Mouse (Mus musculus) stomach, embryonic 14.5 days (tissue): ENCODE data around the gene Nup88. TPM values are rescaled to one million over a fixed set of nuclear protein-coding genes. Genes with fewer than 3 reads are reported as not detected.

Experiments
- ATAC-seq: fragments of 200-750 bp; cut with Nextera tagmentation; 2 replicates; pipeline ENCODE4 v1.8.0; 2017; ENCODE audit warnings: low read depth, moderate TSS enrichment; ENCODE audit not compliant: insufficient number of reproducible peaks, insufficient read depth, low FRiP score
- H3K27ac ChIP-seq: fragments of 300-500 bp; sonication (generic); 2 replicates; pipeline ENCODE4 v1.5.1; 2014; ENCODE audit warnings: mild to moderate bottlenecking, low read length, moderate library complexity, mixed read lengths
- H3K27me3 ChIP-seq: fragments of 300-500 bp; sonication (generic); 2 replicates; pipeline ENCODE4 v1.6.1; 2014; ENCODE audit warnings: low read length, control low read depth, mixed read lengths; ENCODE audit not compliant: control insufficient read depth, insufficient read depth
- H3K36me3 ChIP-seq: fragments of 300-500 bp; sonication (generic); 2 replicates; pipeline ENCODE4 v1.6.1; 2014; ENCODE audit warnings: mild to moderate bottlenecking, control low read depth, low read length, moderate library complexity, mixed read lengths; ENCODE audit not compliant: control insufficient read depth, insufficient read depth
- H3K4me1 ChIP-seq: fragments of 300-500 bp; sonication (generic); 2 replicates; pipeline ENCODE4 v1.6.1; 2014; ENCODE audit warnings: low read length, control low read depth, mixed read lengths; ENCODE audit not compliant: control insufficient read depth, insufficient read depth
- H3K4me2 ChIP-seq: fragments of 300-500 bp; sonication (generic); replicated peaks from 2 replicates; pipeline ENCODE4 v1.6.1; 2014; ENCODE audit warnings: low read depth, low read length, control low read depth
- H3K4me3 ChIP-seq: fragments of 300-500 bp; sonication (generic); 2 replicates; pipeline ENCODE4 v1.5.1; 2014; ENCODE audit warnings: low read depth, low read length, control low read depth
- H3K9ac ChIP-seq: fragments of 300-500 bp; sonication (generic); replicated peaks from 2 replicates; pipeline ENCODE4 v1.6.1; 2014; ENCODE audit warnings: low read depth, mild to moderate bottlenecking, control low read depth, low read length, moderate library complexity, mixed read lengths
- H3K9me3 ChIP-seq: fragments of 300-500 bp; sonication (generic); 2 replicates; pipeline ENCODE4 v1.6.1; 2016; ENCODE audit warnings: low read depth, low read length, control low read depth; ENCODE audit not compliant: control insufficient read depth
- WGBS: fragments of 180-500 bp; shearing (Covaris S2); extraction: QIAGEN DNeasy Blood & Tissue Kit; methylation state at CpG from one replicate; pipeline ENCODE4 v1.1.7; 2014; 5-methylcytosine and 5-hydroxymethylcytosine counted together
- polyA plus RNA-seq: library from polyadenylated mRNA; unstranded; fragments of >200 nt; fragmentation: Nextera tagmentation; extraction: Ambion mirVana; gene quantifications from 2 replicates; pipeline ENCODE4 v1.2.1, GENCODE M21; 2014

Nup88 gene
- polyA plus RNA-seq, 1 experiment from 2014 or later: 123 TPM

DNA sequence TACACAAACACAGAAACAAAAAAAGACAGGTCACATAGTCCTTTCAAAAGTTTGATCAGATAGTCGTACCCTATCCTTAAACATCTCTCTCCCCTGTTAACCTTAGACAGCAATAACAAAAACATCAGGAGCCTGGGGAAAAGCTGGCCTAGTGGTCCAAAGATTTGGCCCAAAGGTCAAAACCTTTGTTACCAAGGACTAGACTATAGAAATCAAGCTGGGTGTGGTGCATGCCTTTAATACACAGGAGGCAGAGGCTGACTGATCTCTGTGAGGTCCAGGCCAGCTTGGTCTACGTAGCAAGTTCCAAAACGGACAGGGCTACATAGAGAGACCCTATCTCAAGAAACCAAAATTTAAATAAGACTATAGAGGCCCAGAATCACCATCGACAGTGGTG, 15.1 kb downstream of the Nup88 start:
- WGBS: 91% methylated on average over 4 of the region's 4 CpGs
- H3K36me3 ChIP-seq: peaks cover 87% of the 10 kb centered on the region
- ATAC-seq: no peak

DNA sequence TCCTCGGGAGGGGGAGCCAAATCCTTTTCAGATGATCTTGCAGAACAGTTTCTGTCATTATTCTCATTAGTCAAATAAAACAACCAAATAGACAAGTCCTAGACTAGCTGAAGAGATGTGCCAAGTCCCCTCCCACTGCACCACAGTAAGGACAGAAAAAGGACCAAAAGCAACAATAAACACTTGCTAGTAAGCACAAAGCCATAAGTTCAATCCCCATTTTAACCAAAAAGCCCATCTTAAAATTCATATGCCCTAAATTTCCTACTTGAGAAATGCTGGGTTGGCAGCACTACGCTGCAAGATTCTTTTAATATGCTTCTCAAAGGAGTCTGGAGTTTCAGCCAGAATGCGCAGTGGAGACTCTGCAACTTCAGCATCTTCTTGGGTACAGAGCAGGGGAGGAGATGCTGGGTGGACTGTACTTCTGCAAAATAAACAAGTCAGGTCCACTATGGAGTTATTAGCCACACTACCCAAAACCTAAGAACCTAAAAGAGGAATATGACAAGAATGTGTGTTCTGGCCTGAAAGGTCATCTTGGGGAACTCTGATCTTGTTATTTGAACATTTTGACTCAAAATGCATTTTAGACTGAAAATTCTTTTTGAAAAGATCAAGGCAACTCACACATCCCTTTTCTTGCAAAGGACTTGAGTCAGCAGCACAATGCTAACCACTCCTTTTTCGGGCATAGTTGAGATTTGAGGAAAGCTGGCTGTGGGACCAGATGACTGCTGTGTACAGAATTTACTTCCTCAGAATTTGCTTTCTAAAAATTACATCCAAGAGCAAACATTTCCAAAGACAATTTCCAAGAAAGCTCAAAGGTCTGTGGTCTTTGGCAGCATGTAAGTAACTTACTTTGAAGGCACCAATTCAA, 24.6 kb downstream of the Nup88 start:
- no peak for ATAC-seq
- Histone ChIP-seq H3K9ac (no peak overlapping the region), H3K4me1 (no peaks in the 10 kb centered on the region), H3K9me3 (no peaks in the 10 kb centered on the region), H3K27me3 (no peaks in the 10 kb centered on the region), H3K4me2 (no peak overlapping the region), H3K27ac (no peak overlapping the region), H3K4me3 (no peak overlapping the region), H3K36me3 (peaks cover 84% of the 10 kb centered on the region)
- WGBS: 90% methylated on average over 4 of the region's 4 CpGs

More for the DNA sequence above, 15.1 kb downstream of the Nup88 start:
- Histone ChIP-seq H3K27ac (no peak overlapping the region), H3K4me1 (no peaks in the 10 kb centered on the region), H3K4me2 (no peak overlapping the region), H3K27me3 (no peaks in the 10 kb centered on the region), H3K9ac (no peak overlapping the region), H3K9me3 (no peaks in the 10 kb centered on the region), H3K4me3 (no peak overlapping the region)

DNA sequence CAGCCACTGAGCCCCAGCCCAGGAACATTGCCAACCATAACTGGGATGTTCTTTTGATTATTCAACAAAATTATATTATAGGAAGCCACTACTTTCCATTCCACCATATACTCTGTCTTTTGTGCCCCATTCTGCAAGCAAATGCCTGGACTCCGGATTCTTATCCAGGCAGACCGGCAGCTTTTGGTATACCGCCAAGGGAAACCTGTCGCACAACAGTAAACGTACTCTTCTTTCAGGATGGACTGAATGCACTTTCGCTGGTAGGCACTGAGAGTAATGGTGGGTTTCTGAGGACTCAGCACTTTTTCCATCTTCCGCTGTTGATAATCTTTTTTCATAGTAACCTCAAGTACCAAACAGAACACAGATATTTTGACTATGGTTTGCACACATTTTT, 26.1 kb downstream of the Nup88 start:
- H3K36me3 ChIP-seq: peaks cover 79% of the 10 kb centered on the region
- no peak overlapping the region for H3K4me3 ChIP-seq
- H3K9ac ChIP-seq: no peak overlapping the region
- no peak overlapping the region for H3K27ac ChIP-seq
- no peaks in the 10 kb centered on the region for H3K9me3 ChIP-seq
- H3K4me2 ChIP-seq: no peak overlapping the region
- WGBS: 91% methylated on average over 7 of the region's 7 CpGs
- no peak for ATAC-seq
- no peaks in the 10 kb centered on the region for H3K4me1 ChIP-seq
- no peaks in the 10 kb centered on the region for H3K27me3 ChIP-seq

- no peak for ATAC-seq
- Histone ChIP-seq H3K4me3 (no peak overlapping the region), H3K36me3 (peaks cover 75% of the 10 kb centered on the region), H3K27ac (no peak overlapping the region), H3K27me3 (no peaks in the 10 kb centered on the region), H3K9ac (no peak overlapping the region), H3K4me2 (no peak overlapping the region), H3K4me1 (no peaks in the 10 kb centered on the region), H3K9me3 (no peaks in the 10 kb centered on the region)
- WGBS: 85% methylated on average over 1 of the region's 1 CpGs
Measured at GRCm38 (mm10) chr11:70942596-70942995, 27.2 kb downstream of the Nup88 start.

GRCm38 (mm10) chr11:70935316-70935715, 34.5 kb downstream of the Nup88 start:
- Histone ChIP-seq H3K27me3 (no peaks in the 10 kb centered on the region), H3K27ac (no peak overlapping the region), H3K9me3 (no peaks in the 10 kb centered on the region), H3K4me1 (no peaks in the 10 kb centered on the region), H3K4me3 (no peak overlapping the region), H3K9ac (no peak overlapping the region), H3K36me3 (peaks cover 46% of the 10 kb centered on the region), H3K4me2 (no peak overlapping the region)
- ATAC-seq: no peak
- 90% methylated on average over 7 of the region's 7 CpGs for WGBS

GRCm38 (mm10) chr11:70931461-70931860, 38.3 kb downstream of the Nup88 start:
- no peak for ATAC-seq
- H3K36me3 ChIP-seq: peaks cover 34% of the 10 kb centered on the region
- H3K27ac ChIP-seq: no peak overlapping the region

GRCm38 (mm10) chr11:70919524-70919923, 50.2 kb downstream of the Nup88 start:
- no peak overlapping the region for H3K9ac ChIP-seq
- no peak overlapping the region for H3K4me3 ChIP-seq
- no peaks in the 10 kb centered on the region for H3K9me3 ChIP-seq
- H3K27me3 ChIP-seq: no peaks in the 10 kb centered on the region
- no peaks in the 10 kb centered on the region for H3K4me1 ChIP-seq
- peaks cover 31% of the 10 kb centered on the region for H3K36me3 ChIP-seq
- 85% methylated on average over 4 of the region's 4 CpGs for WGBS
- no peak for ATAC-seq
- no peak overlapping the region for H3K4me2 ChIP-seq
- no peak overlapping the region for H3K27ac ChIP-seq

More at GRCm38 (mm10) chr11:70931461-70931860, 38.3 kb downstream of the Nup88 start:
- Histone ChIP-seq H3K27me3 (no peaks in the 10 kb centered on the region), H3K4me2 (no peak overlapping the region), H3K4me3 (no peak overlapping the region), H3K9me3 (no peaks in the 10 kb centered on the region), H3K4me1 (no peaks in the 10 kb centered on the region), H3K9ac (no peak overlapping the region)
- WGBS: 79% methylated on average over 5 of the region's 5 CpGs

DNA sequence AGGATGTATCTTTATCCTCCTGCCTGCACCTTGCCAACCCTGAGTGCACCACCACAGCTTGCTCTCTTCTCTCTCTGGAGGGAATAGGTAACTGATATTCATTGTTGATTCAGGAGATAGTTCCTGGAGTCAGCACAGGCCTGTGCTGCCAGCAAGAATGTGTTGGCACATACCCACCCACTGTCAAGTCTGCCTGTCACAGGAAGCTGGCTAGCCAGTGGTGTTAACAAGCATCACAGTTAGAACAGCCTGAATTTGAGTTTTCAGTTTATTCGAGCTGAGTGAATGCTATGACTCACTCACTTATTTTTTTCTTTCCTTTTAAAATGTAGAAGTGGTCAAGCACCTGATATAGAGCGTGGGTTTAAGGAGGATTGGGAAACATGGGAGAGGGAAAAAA, 51.9 kb downstream of the Nup88 start:
- Histone ChIP-seq H3K4me1 (no peaks in the 10 kb centered on the region), H3K9me3 (no peaks in the 10 kb centered on the region), H3K4me3 (no peak overlapping the region), H3K36me3 (peaks cover 22% of the 10 kb centered on the region), H3K4me2 (no peak overlapping the region), H3K27me3 (no peaks in the 10 kb centered on the region), H3K9ac (no peak overlapping the region), H3K27ac (no peak overlapping the region)
- WGBS: 88% methylated on average over 2 of the region's 2 CpGs
- no peak for ATAC-seq

DNA sequence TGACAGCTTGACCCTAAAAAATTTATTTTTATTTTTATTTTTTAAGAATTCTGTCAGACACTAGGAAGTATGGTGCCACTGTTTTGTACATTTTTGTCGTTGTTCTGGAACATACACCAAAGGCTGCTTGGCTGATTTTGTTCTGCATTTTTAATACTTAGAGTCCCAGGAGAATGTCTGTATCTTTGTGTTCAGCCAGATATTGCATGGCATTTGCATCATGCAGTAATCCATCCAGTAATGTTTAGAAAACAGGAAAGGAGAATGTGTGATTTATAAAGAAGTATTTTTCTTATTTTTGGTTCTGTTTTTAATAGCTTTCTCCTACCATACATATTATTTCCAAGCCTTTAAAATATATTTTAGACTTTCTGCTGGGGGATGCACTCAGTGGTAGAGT, 57.9 kb downstream of the Nup88 start:
- Histone ChIP-seq H3K9ac (no peak overlapping the region), H3K27me3 (no peaks in the 10 kb centered on the region), H3K36me3 (peaks cover 15% of the 10 kb centered on the region), H3K4me3 (no peak overlapping the region), H3K9me3 (no peaks in the 10 kb centered on the region), H3K4me2 (no peak overlapping the region), H3K4me1 (no peaks in the 10 kb centered on the region), H3K27ac (no peak overlapping the region)
- 94% methylated on average over 1 of the region's 1 CpGs for WGBS
- no peak for ATAC-seq
